Mouse (Mus musculus) ES-Bruce4 (cell line): ENCODE measurements around the gene Bicd2.

Source experiments
- CTCF ChIP-seq: IDR thresholded peaks from one replicate; pipeline ENCODE4 v1.8.1; 2011; ENCODE audit warnings: low read depth, low read length
- POLR2A ChIP-seq: IDR thresholded peaks from one replicate; pipeline ENCODE4 v1.8.1; 2011; ENCODE audit warnings: low read length; ENCODE audit not compliant: insufficient read depth

GRCm38 (mm10) chr13:49358184-49358583 lies 16.8 kb downstream of the Bicd2 start:
- no peak for TF ChIP-seq POLR2A
- no peak for TF ChIP-seq CTCF
